Comparison of ENCODE assay signal across 14 mouse cellular contexts in the genomic region with DNA sequence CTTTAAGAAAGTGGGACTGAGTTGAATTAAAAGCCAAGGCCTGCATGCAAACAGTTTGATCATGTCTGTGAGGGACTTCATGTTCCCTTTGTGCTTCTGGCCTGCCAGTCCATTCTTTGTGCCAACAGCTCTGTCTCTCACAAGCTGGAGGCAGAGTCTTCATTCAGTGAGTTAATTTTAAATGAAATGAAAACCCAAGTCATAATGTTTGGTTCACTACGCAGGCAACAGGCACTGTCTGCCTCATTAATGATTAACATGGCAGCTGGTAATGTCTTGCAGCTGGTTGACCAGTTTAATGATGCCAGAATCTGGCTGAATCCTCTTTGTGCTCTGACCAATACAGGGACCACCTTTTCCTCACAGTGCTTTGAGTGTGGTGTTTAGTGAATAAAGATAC.
DNase-seq lines count a peak whose midpoint lies in the region; ATAC-seq lines count a peak whose summit lies in the region.
"Had no signal": no experiment of that assay in that cellular context is flagged by ENCODE, and none has a peak within 500 bp of the region (broad histone marks: within the 10 kb centered on the region; RNA-seq: fewer than 3 reads in every experiment).

No protein-coding gene starts in this region.

- no peaks in the 10 kb centered on the region for H3K4me1 ChIP-seq in forebrain, embryonic 14.5 days (ENCODE audit: control insufficient read depth, insufficient read depth, low read length)
- peaks cover 13% of the 10 kb centered on the region for H3K4me1 ChIP-seq in forebrain, embryonic 10.5 days
- H3K4me1 ChIP-seq in intestine, embryonic 16.5 days (ENCODE audit: control insufficient read depth, insufficient read depth, low read length): no peaks in the 10 kb centered on the region
- no peaks in the 10 kb centered on the region for H3K4me1 ChIP-seq in hindbrain, embryonic 16.5 days (ENCODE audit: control insufficient read depth, insufficient read depth, low read depth, low read length)
- H3K4me1 ChIP-seq: liver, embryonic 13.5 days had no signal

- ATAC-seq in forebrain, embryonic 14.5 days: no peak
- ATAC-seq in intestine, embryonic 16.5 days: 0 out of 2 replicates have a peak, but pooled peaks have one; percentile 56
- ATAC-seq in granulocyte monocyte progenitor cell, adult 5-6 weeks (replicated peaks; ENCODE audit: poor library complexity, severe bottlenecking): no peak
- no peak for ATAC-seq in hindbrain, embryonic 16.5 days
- ATAC-seq: inflammation-experienced regulatory T-cells, adult 6 months; lung, postnatal 0 days had no signal

- no peaks in the 10 kb centered on the region for H3K36me3 ChIP-seq in forebrain, embryonic 14.5 days (ENCODE audit: control insufficient read depth, insufficient read depth, low read length)
- H3K36me3 ChIP-seq in forebrain, embryonic 10.5 days (replicated peaks): no peaks in the 10 kb centered on the region
- no peaks in the 10 kb centered on the region for H3K36me3 ChIP-seq in intestine, embryonic 16.5 days (ENCODE audit: control insufficient read depth, insufficient read depth, low read length)
- H3K36me3 ChIP-seq in hindbrain, embryonic 16.5 days (ENCODE audit: control insufficient read depth, insufficient read depth, low read length): no peaks in the 10 kb centered on the region
- H3K36me3 ChIP-seq: liver, embryonic 13.5 days had no signal

- H3K4me3 ChIP-seq in forebrain, embryonic 14.5 days (ENCODE audit: low read depth, low read length): no peak overlapping the region
- no peak overlapping the region for H3K4me3 ChIP-seq in forebrain, embryonic 10.5 days
- no peak overlapping the region for H3K4me3 ChIP-seq in intestine, embryonic 16.5 days (ENCODE audit: low read length)
- no peak overlapping the region for H3K4me3 ChIP-seq in hindbrain, embryonic 16.5 days (ENCODE audit: low read length)
- H3K4me3 ChIP-seq: liver, embryonic 13.5 days had no signal

- H3K27ac ChIP-seq in forebrain, embryonic 14.5 days (ENCODE audit: low read depth, low read length): no peak overlapping the region
- H3K27ac ChIP-seq in forebrain, embryonic 10.5 days: no peak overlapping the region
- no peak overlapping the region for H3K27ac ChIP-seq in intestine, embryonic 16.5 days (ENCODE audit: low read length)
- H3K27ac ChIP-seq in hindbrain, embryonic 16.5 days (ENCODE audit: low read depth, low read length): no peak overlapping the region
- H3K27ac ChIP-seq: liver, embryonic 13.5 days had no signal

- H3K4me2 ChIP-seq in forebrain, embryonic 14.5 days (ENCODE audit: low read length): no peak overlapping the region
- H3K4me2 ChIP-seq in intestine, embryonic 16.5 days (ENCODE audit: low read depth, low read length): no peak overlapping the region
- H3K4me2 ChIP-seq in hindbrain, embryonic 16.5 days (ENCODE audit: low read length): no peak overlapping the region
- H3K4me2 ChIP-seq: heart, embryonic 11.5 days; liver, embryonic 13.5 days had no signal

- no peak overlapping the region for H3K9ac ChIP-seq in forebrain, embryonic 14.5 days (ENCODE audit: low read length)
- no peak overlapping the region for H3K9ac ChIP-seq in intestine, embryonic 16.5 days (ENCODE audit: low read depth, low read length)
- no peak overlapping the region for H3K9ac ChIP-seq in hindbrain, embryonic 16.5 days (ENCODE audit: low read depth, low read length)
- H3K9ac ChIP-seq: liver, embryonic 13.5 days had no signal

- 20% methylated on average over 1 of the region's 1 CpGs for WGBS in forebrain, embryonic 14.5 days
- 79% methylated on average over 1 of the region's 1 CpGs for WGBS in forebrain, embryonic 10.5 days
- WGBS in intestine, embryonic 16.5 days: 32% methylated on average over 1 of the region's 1 CpGs
- 28% methylated on average over 1 of the region's 1 CpGs for WGBS in hindbrain, embryonic 16.5 days

- H3K27me3 ChIP-seq in forebrain, embryonic 14.5 days (replicated peaks; ENCODE audit: control insufficient read depth, insufficient read depth, low read length): no peaks in the 10 kb centered on the region
- no peaks in the 10 kb centered on the region for H3K27me3 ChIP-seq in forebrain, embryonic 10.5 days (ENCODE audit: poor library complexity, severe bottlenecking)
- no peaks in the 10 kb centered on the region for H3K27me3 ChIP-seq in intestine, embryonic 16.5 days (replicated peaks; ENCODE audit: control insufficient read depth, insufficient read depth, low read length)
- no peaks in the 10 kb centered on the region for H3K27me3 ChIP-seq in hindbrain, embryonic 16.5 days (replicated peaks; ENCODE audit: control insufficient read depth, insufficient read depth, low read length)
- H3K27me3 ChIP-seq: liver, embryonic 13.5 days had no signal

- no peaks in the 10 kb centered on the region for H3K9me3 ChIP-seq in forebrain, embryonic 14.5 days (replicated peaks; ENCODE audit: control insufficient read depth, low read length)
- no peaks in the 10 kb centered on the region for H3K9me3 ChIP-seq in forebrain, embryonic 10.5 days
- H3K9me3 ChIP-seq in intestine, embryonic 16.5 days (ENCODE audit: control insufficient read depth, low read length): no peaks in the 10 kb centered on the region
- H3K9me3 ChIP-seq in hindbrain, embryonic 16.5 days (ENCODE audit: control insufficient read depth, low read length): no peaks in the 10 kb centered on the region
- H3K9me3 ChIP-seq: liver, embryonic 13.5 days had no signal

- DNase-seq in forebrain, embryonic 14.5 days (ENCODE audit: low spot score): peak; percentile 46
- no peak for DNase-seq in forebrain, embryonic 10.5 days (ENCODE audit: extremely low spot score, low spot score)
- peak; percentile 57 for DNase-seq in Muller cell, postnatal 12 days (ENCODE audit: inconsistent ontology term)
- peak; percentile 30 for DNase-seq in kidney, postnatal 10 days
- DNase-seq in thymus, postnatal 14 days: no peak
- DNase-seq: adrenal gland, adult 8-10 months; cerebellum, adult 11 months; liver, embryonic 13.5 days had no signal

Comparison
In these comparisons a context has a peak if more than half of its experiments do, and no peak if none do; other contexts are left out.
1. DNase-seq: peak in forebrain, embryonic 14.5 days (single experiment), Muller cell, postnatal 12 days (single experiment) and kidney, postnatal 10 days (single experiment); none in forebrain, embryonic 10.5 days (single experiment) and thymus, postnatal 14 days (single experiment).